Comparison of ENCODE assay signal across 9 mouse cellular contexts in the genomic region with DNA sequence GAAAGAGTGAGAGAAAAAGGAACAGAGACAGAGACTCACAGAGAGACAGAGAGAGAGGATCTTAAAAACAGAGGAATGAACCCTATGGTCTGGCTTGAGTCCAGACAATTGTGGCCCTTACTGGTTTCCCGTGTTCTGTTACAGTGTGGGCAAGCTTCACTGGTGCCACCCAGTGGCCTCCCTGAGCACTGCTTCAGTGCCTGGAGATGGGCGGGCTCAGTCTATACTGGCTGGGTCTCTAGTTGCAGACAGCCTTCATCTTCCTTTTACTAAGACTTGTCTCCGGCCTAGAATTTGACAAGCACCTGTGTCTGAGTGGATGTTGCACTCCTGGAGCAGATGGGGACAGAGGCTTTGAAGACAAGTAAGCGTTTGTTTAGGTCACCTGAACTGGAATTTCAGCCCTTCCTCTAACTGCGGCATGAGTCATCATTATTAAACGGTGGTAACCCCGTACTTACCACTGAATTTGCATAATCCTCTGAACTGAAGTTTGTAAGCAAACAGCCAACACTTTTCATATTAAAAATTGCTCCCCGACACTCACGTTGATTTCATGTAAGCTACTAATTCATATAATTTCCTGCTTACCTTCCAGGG. TPM values are rescaled to one million over a fixed set of nuclear protein-coding genes. Genes with fewer than 3 reads are reported as not detected.
DNase-seq lines count a peak whose midpoint lies in the region; ATAC-seq lines count a peak whose summit lies in the region.
"Had no signal": no experiment of that assay in that cellular context is flagged by ENCODE, and none has a peak within 500 bp of the region (broad histone marks: within the 10 kb centered on the region; RNA-seq: fewer than 3 reads in every experiment).

No protein-coding gene starts in this region.

- H3K9me3 ChIP-seq in forebrain, embryonic 14.5 days (replicated peaks; ENCODE audit: control insufficient read depth, low read length) = no peaks in the 10 kb centered on the region
- H3K9me3 ChIP-seq in hindbrain, embryonic 11.5 days (ENCODE audit: control insufficient read depth, low read length) = no peaks in the 10 kb centered on the region
- H3K9me3 ChIP-seq: limb, embryonic 15.5 days had no signal

- H3K4me2 ChIP-seq in forebrain, embryonic 14.5 days (ENCODE audit: low read length) = no peak overlapping the region
- H3K4me2 ChIP-seq in hindbrain, embryonic 11.5 days (replicated peaks; ENCODE audit: low read depth, low read length) = no peak overlapping the region
- H3K4me2 ChIP-seq: limb, embryonic 15.5 days had no signal

- WGBS in forebrain, embryonic 14.5 days = 53% methylated on average over 9 of the region's 9 CpGs
- 62% methylated on average over 9 of the region's 9 CpGs for WGBS in hindbrain, embryonic 11.5 days

- H3K4me1 ChIP-seq in forebrain, embryonic 14.5 days (ENCODE audit: control insufficient read depth, insufficient read depth, low read length) = no peaks in the 10 kb centered on the region
- H3K4me1 ChIP-seq in hindbrain, embryonic 11.5 days (replicated peaks; ENCODE audit: control insufficient read depth, insufficient read depth, low read length) = no peaks in the 10 kb centered on the region
- H3K4me1 ChIP-seq: limb, embryonic 15.5 days had no signal

- no peaks in the 10 kb centered on the region for H3K36me3 ChIP-seq in forebrain, embryonic 14.5 days (ENCODE audit: control insufficient read depth, insufficient read depth, low read length)
- no peaks in the 10 kb centered on the region for H3K36me3 ChIP-seq in hindbrain, embryonic 11.5 days (ENCODE audit: control insufficient read depth, insufficient read depth, low read length)
- H3K36me3 ChIP-seq: limb, embryonic 15.5 days had no signal

- H3K9ac ChIP-seq in forebrain, embryonic 14.5 days (ENCODE audit: low read length) = no peak overlapping the region
- H3K9ac ChIP-seq in hindbrain, embryonic 11.5 days (ENCODE audit: low read depth, low read length) = no peak overlapping the region
- H3K9ac ChIP-seq: limb, embryonic 15.5 days had no signal

- no peak overlapping the region for H3K4me3 ChIP-seq in forebrain, embryonic 14.5 days (ENCODE audit: low read depth, low read length)
- no peak overlapping the region for H3K4me3 ChIP-seq in hindbrain, embryonic 11.5 days (ENCODE audit: low read depth, low read length)
- H3K4me3 ChIP-seq: limb, embryonic 15.5 days had no signal

- ATAC-seq in cerebellum, adult (ENCODE audit: insufficient number of reproducible peaks, low FRiP score, low TSS enrichment) = peak; percentile 69
- ATAC-seq in forebrain, embryonic 14.5 days = peak; percentile 65
- ATAC-seq in hindbrain, embryonic 11.5 days (ENCODE audit: low FRiP score) = 0 out of 2 replicates have a peak, but pooled peaks have one; percentile 56

- peak; percentile 54 for DNase-seq in Muller cell, postnatal 12 days (ENCODE audit: inconsistent ontology term)
- DNase-seq in forebrain, embryonic 14.5 days (ENCODE audit: low spot score) = peak; percentile 60
- DNase-seq in hindbrain, embryonic 11.5 days (ENCODE audit: low spot score) = peak; percentile 64
- DNase-seq in layer of hippocampus, adult 9-11 months = peak; percentile 85
- peak; percentile 81 for DNase-seq in lung, postnatal 10 days
- peak; percentile 82 to 84 for DNase-seq in right cerebral cortex, adult 2 months (ENCODE audit: low spot score in 2 of 2)
- peak; percentile 52 for DNase-seq in urinary bladder, adult 2 months (ENCODE audit: low spot score)

- H3K27me3 ChIP-seq in forebrain, embryonic 14.5 days (replicated peaks; ENCODE audit: control insufficient read depth, insufficient read depth, low read length) = no peaks in the 10 kb centered on the region
- H3K27me3 ChIP-seq in hindbrain, embryonic 11.5 days (ENCODE audit: control insufficient read depth, insufficient read depth, low read length) = no peaks in the 10 kb centered on the region

- H3K27ac ChIP-seq in forebrain, embryonic 14.5 days (ENCODE audit: low read depth, low read length) = no peak overlapping the region
- no peak overlapping the region for H3K27ac ChIP-seq in hindbrain, embryonic 11.5 days (ENCODE audit: low read depth, low read length)
- H3K27ac ChIP-seq: limb, embryonic 15.5 days had no signal

RNA-seq across cellular contexts. Expression of a gene that starts 18.9 kb away (rescaled TPM):
- 0.29 TPM in 1 of 2 replicates, not detected in the other for polyA plus RNA-seq in forebrain, embryonic 14.5 days (2014; fragmentation: Nextera tagmentation; extraction: Ambion mirVana)
- 0.19 TPM in 1 of 2 replicates, not detected in the other for polyA plus RNA-seq in hindbrain, embryonic 11.5 days (2014; fragmentation: Nextera tagmentation; extraction: Ambion mirVana)
- 0.18 and 0.21 TPM in 2 replicates for polyA plus RNA-seq in urinary bladder, adult 2 months (2012; rRNA removed)
